Mouse (Mus musculus): ENCODE data around the gene Iqgap2. TPM values are rescaled to one million over a fixed set of nuclear protein-coding genes. Genes with fewer than 3 reads are reported as not detected.
A peak's percentile ranks its signal among the peaks of the same experiment; 100 is the strongest.

Gene Iqgap2
- total and polyA plus RNA-seq, 2 experiments from 2014 or later, result 2.1 to 6.0 TPM

GRCm38 (mm10) chr13:95679078-95679477 lies 212.6 kb downstream of the Iqgap2 start:
- Histone ChIP-seq H3K27ac (ENCODE audit: low read depth, low read length) (no peak overlapping the region), H3K4me2 (ENCODE audit: low read depth) (no peak overlapping the region), H3K27me3 (ENCODE audit: insufficient read depth, low read length) (no peaks in the 10 kb centered on the region), H3K4me1 (ENCODE audit: insufficient read depth) (no peaks in the 10 kb centered on the region), H3K9me3 (ENCODE audit: low read length) (no peaks in the 10 kb centered on the region), H3K4me3 (ENCODE audit: low read depth, low read length) (no peak overlapping the region), H3K9ac (no peak overlapping the region), H3K36me3 (ENCODE audit: insufficient read depth) (no peaks in the 10 kb centered on the region)
- no peak for ATAC-seq
- no peak for TF ChIP-seq CTCF (IDR thresholded peaks at IDR 0.05; ENCODE audit: low read depth)
- 86% methylated on average over 5 of the region's 5 CpGs for WGBS
- DNase-seq, result no peak

GRCm38 (mm10) chr13:95672372-95672771 lies 219.3 kb downstream of the Iqgap2 start:
- Histone ChIP-seq H3K9ac (no peak overlapping the region), H3K9me3 (ENCODE audit: low read length) (no peaks in the 10 kb centered on the region), H3K4me2 (ENCODE audit: low read depth) (no peak overlapping the region), H3K4me1 (ENCODE audit: insufficient read depth) (no peaks in the 10 kb centered on the region), H3K4me3 (ENCODE audit: low read depth, low read length) (no peak overlapping the region), H3K36me3 (ENCODE audit: insufficient read depth) (no peaks in the 10 kb centered on the region), H3K27me3 (ENCODE audit: insufficient read depth, low read length) (no peaks in the 10 kb centered on the region), H3K27ac (ENCODE audit: low read depth, low read length) (no peak overlapping the region)
- TF ChIP-seq CTCF (IDR thresholded peaks at IDR 0.05; ENCODE audit: low read depth), result no peak
- DNase-seq, result no peak
- no peak for ATAC-seq
- 93% methylated on average over 7 of the region's 7 CpGs for WGBS

- Histone ChIP-seq H3K4me2 (ENCODE audit: low read depth) (no peak overlapping the region), H3K36me3 (ENCODE audit: insufficient read depth) (no peaks in the 10 kb centered on the region), H3K4me1 (ENCODE audit: insufficient read depth) (no peaks in the 10 kb centered on the region), H3K9me3 (ENCODE audit: low read length) (no peaks in the 10 kb centered on the region), H3K4me3 (ENCODE audit: low read depth, low read length) (no peak overlapping the region), H3K27me3 (ENCODE audit: insufficient read depth, low read length) (no peaks in the 10 kb centered on the region), H3K9ac (no peak overlapping the region), H3K27ac (ENCODE audit: low read depth, low read length) (no peak overlapping the region)
- no peak for DNase-seq
- WGBS, result 73% methylated on average over 9 of the region's 9 CpGs
- TF ChIP-seq CTCF (IDR thresholded peaks at IDR 0.05; ENCODE audit: low read depth), result no peak
- peak; percentile 34 for ATAC-seq
Measured at GRCm38 (mm10) chr13:95671108-95671897, 220.4 kb downstream of the Iqgap2 start.

GRCm38 (mm10) chr13:95670534-95670933 lies 221.2 kb downstream of the Iqgap2 start:
- H3K36me3 ChIP-seq (ENCODE audit: insufficient read depth), result no peaks in the 10 kb centered on the region
- H3K27me3 ChIP-seq (ENCODE audit: insufficient read depth, low read length), result no peaks in the 10 kb centered on the region
- no peak overlapping the region for H3K4me3 ChIP-seq (ENCODE audit: low read depth, low read length)
- TF ChIP-seq CTCF (IDR thresholded peaks at IDR 0.05; ENCODE audit: low read depth), result no peak
- ATAC-seq (no peak), DNase-seq (no peak)
- no peak overlapping the region for H3K9ac ChIP-seq
- H3K4me1 ChIP-seq (ENCODE audit: insufficient read depth), result no peaks in the 10 kb centered on the region
- 85% methylated on average over 5 of the region's 5 CpGs for whole genome bisulfite sequencing
- no peaks in the 10 kb centered on the region for H3K9me3 ChIP-seq (ENCODE audit: low read length)
- no peak overlapping the region for H3K27ac ChIP-seq (ENCODE audit: low read depth, low read length)
- no peak overlapping the region for H3K4me2 ChIP-seq (ENCODE audit: low read depth)

- no peaks in the 10 kb centered on the region for H3K27me3 ChIP-seq (ENCODE audit: insufficient read depth, low read length)
Measured at GRCm38 (mm10) chr13:95667260-95667659, 224.5 kb downstream of the Iqgap2 start.

GRCm38 (mm10) chr13:95665644-95666356 lies 225.9 kb downstream of the Iqgap2 start:
- DNase-seq (peak; percentile 38), ATAC-seq (peak; percentile 66)
- no peaks in the 10 kb centered on the region for H3K4me1 ChIP-seq (ENCODE audit: insufficient read depth)
- H3K9ac ChIP-seq, result no peak overlapping the region
- no peaks in the 10 kb centered on the region for H3K27me3 ChIP-seq (ENCODE audit: insufficient read depth, low read length)
- WGBS, result 63% methylated on average over 13 of the region's 13 CpGs
- H3K4me2 ChIP-seq (ENCODE audit: low read depth), result no peak overlapping the region
- H3K36me3 ChIP-seq (ENCODE audit: insufficient read depth), result no peaks in the 10 kb centered on the region
- H3K4me3 ChIP-seq (ENCODE audit: low read depth, low read length), result no peak overlapping the region
- peak overlapping the region; percentile 50 for H3K27ac ChIP-seq (ENCODE audit: low read depth, low read length)
- TF ChIP-seq CTCF (IDR thresholded peaks at IDR 0.05; ENCODE audit: low read depth), result no peak
- no peaks in the 10 kb centered on the region for H3K9me3 ChIP-seq (ENCODE audit: low read length)

More at GRCm38 (mm10) chr13:95667260-95667659, 224.5 kb downstream of the Iqgap2 start:
- Histone ChIP-seq H3K36me3 (ENCODE audit: insufficient read depth) (no peaks in the 10 kb centered on the region), H3K27ac (ENCODE audit: low read depth, low read length) (no peak overlapping the region), H3K4me1 (ENCODE audit: insufficient read depth) (no peaks in the 10 kb centered on the region), H3K9ac (no peak overlapping the region), H3K4me3 (ENCODE audit: low read depth, low read length) (no peak overlapping the region), H3K4me2 (ENCODE audit: low read depth) (no peak overlapping the region), H3K9me3 (ENCODE audit: low read length) (no peaks in the 10 kb centered on the region)
- 20% methylated on average over 7 of the region's 7 CpGs for WGBS
- ATAC-seq (peak; percentile 56), DNase-seq (peak; percentile 25)
- peak; percentile 68 for TF ChIP-seq CTCF (IDR thresholded peaks at IDR 0.05; ENCODE audit: low read depth)

- no peaks in the 10 kb centered on the region for H3K27me3 ChIP-seq (ENCODE audit: insufficient read depth, low read length)
- ATAC-seq, result no peak
- H3K27ac ChIP-seq (ENCODE audit: low read depth, low read length), result no peak overlapping the region
- DNase-seq, result no peak
- WGBS, result over 99% methylated on average over 4 of the region's 4 CpGs
- H3K4me3 ChIP-seq (ENCODE audit: low read depth, low read length), result no peak overlapping the region
- H3K36me3 ChIP-seq (ENCODE audit: insufficient read depth), result no peaks in the 10 kb centered on the region
- H3K9ac ChIP-seq, result no peak overlapping the region
- TF ChIP-seq CTCF (IDR thresholded peaks at IDR 0.05; ENCODE audit: low read depth), result no peak
- no peaks in the 10 kb centered on the region for H3K4me1 ChIP-seq (ENCODE audit: insufficient read depth)
- H3K4me2 ChIP-seq (ENCODE audit: low read depth), result no peak overlapping the region
- no peaks in the 10 kb centered on the region for H3K9me3 ChIP-seq (ENCODE audit: low read length)
Measured at GRCm38 (mm10) chr13:95663834-95664233, 227.9 kb downstream of the Iqgap2 start.

All from forebrain, postnatal 0 days (tissue).